Mouse (Mus musculus) splenic B cell, adult 2 months (primary cell): ENCODE results near the gene Erg.

Experiments
- DNase-seq: peaks from one replicate; pipeline ENCODE4 v3.0.0-alpha.2; 2011; ENCODE audit warnings: low read depth, low spot score
- H3K27me3 ChIP-seq: 2 replicates; pipeline ENCODE4 v1.6.1; 2012; ENCODE audit warnings: mild to moderate bottlenecking, low read length, moderate library complexity, mixed read lengths; ENCODE audit not compliant: control insufficient read depth, poor library complexity, insufficient read depth, severe bottlenecking
- H3K36me3 ChIP-seq: 2 replicates; pipeline ENCODE4 v1.6.1; 2012; ENCODE audit warnings: mild to moderate bottlenecking, low read length, moderate library complexity, mixed read lengths; ENCODE audit not compliant: control insufficient read depth, poor library complexity, insufficient read depth, severe bottlenecking

Gene Erg

GRCm38 (mm10) chr16:95332159-95332558, 254.2 kb downstream of the Erg start:
- Histone ChIP-seq H3K27me3 (no peaks in the 10 kb centered on the region), H3K36me3 (no peaks in the 10 kb centered on the region)
- DNase-seq, result no peak

GRCm38 (mm10) chr16:95321945-95322625, 264.3 kb downstream of the Erg start:
- Histone ChIP-seq H3K36me3 (no peaks in the 10 kb centered on the region), H3K27me3 (no peaks in the 10 kb centered on the region)
- DNase-seq, result no peak
